Mouse (Mus musculus): ENCODE results near the gene Tex36. TPM values are rescaled to one million over a fixed set of nuclear protein-coding genes. Genes with fewer than 3 reads are reported as not detected.

Gene Tex36
- total RNA-seq (2021) = not detected
- long read RNA-seq, experiment 1 = 0 reads
- long read RNA-seq, experiment 2 = 0 reads

DNA sequence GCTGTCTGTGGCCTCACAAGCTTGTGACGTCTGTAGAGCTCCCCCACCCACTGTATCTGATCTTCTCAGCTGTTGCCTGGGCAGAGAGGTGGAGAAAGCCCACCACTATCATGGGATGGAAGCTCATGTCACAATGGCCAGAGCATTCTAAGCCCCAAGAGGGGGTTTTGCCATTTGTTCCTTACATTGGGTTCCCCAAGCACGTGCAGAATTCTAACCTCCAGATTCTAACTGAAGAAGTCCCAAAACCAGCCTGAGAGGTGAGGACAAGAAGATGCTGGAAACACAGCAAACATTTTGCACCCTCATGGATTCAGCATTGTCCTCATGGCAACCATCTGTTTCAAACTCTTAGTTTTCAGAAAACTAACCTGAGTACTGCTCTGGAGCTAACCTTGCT lies at the start of gene Tex36:
Gene Tex36 (minus strand): TSS at position 101 of the 400 bp plus-strand sequence.
- DNase-seq = no peak

DNA sequence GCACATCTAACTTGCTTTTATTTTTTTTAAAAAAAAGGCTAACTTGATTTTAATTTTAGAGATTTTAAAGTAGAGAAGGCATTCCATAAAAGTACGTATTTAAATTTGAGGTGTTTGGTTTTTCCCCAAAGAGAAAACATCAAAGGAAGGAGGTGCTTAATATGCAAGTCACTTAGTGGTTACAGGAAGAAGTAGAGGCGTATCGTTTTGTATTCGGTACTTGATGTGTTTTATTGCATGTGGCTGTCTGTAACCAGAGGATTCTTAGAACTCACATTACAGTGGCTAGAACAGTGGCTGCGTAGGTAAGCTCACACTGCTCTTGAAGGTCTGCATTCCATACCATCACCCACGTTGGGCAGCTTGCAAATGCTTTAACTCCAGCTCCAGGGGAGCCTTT lies 43.8 kb upstream of the Tex36 start:
- no peak for DNase-seq

DNA sequence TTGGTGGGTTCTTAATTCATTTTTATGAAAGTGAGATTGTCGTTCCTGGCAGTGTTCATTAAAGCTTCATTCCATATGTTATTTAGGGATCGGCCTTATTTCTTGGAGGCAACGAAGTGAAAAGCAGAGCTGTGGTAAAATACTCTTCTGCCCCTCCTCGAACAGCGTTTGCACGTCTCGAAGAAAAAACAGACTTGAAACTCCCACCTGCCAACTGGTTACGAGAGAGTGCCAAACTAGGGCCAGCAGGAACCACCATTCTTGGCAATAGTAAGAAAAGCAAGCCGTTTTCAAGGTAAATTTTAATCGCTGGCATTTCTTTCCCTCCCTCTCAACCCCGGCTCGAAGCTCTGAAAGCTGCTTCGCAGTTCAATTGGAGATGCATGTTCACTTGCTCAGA lies 36.9 kb upstream of the Tex36 start:
- no peak for DNase-seq

DNA sequence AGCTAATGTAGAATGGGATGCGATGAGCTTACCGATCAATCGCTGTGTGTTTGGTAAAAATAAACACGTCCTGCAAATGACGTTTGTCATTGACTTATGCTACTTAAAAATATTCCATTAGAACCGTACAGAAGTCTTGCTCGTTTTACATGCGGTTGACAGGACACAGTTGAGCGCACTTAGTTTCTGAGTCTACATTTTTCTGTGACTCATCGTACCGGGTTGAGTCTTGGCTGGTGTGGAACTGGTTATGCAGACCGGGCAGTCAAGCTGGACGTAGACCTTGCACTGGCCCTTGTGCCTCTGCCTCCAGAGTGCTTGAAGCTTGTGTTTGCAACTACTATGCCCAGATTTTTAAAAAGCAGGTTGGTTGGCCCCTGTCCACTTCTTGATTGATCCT lies 36.3 kb upstream of the Tex36 start:
- DNase-seq = peak; percentile 16 to 33

DNA sequence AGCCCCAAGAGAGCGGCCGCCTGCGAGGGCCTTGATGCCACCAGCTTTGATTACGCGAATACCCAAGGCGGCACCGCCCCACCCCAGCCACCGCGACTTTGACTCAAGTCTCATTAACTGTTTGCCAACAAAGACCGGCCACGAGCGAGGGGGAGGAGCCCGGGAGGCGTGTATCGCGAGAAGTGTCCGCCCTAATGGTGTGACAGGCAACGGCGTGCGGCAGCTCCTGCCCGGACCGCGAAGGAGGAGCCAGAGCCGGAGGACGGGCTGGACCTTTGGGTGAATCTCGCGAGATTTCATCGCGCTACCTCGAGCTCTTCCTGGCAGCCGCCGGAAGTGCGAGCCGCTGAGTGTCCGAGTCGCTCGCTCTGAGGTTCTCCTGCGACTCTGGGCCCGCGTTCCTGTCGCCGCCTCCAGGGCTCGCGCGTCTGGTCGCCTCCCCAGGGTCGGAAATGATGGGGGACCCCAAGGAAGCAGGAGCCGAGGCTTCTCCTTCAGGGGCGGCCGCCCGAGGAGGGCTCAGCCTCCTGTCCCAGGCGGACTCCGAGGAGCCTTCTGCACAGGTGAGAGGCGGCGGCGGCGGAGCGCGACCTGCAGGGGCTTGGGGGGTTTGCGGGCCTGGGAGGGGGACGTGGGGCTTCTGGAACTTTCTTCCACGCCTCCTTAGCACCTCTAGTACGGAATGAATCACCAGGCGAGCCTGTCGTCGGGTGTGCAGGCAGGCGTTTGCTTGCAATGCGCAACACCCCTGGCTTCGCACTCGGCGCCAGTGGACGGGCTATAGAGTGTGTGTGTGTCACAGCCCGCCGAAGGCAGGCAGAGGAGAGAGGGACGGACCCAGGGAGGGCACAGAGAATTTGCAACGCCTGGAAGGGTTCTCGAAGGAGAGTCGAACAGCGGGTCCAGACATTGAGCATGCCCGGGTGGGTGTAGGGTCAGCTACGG lies 35.7 kb upstream of the Tex36 start, which contains the start of gene Edrf1:
Gene Edrf1 (plus strand): TSS at position 183 of the 945 bp plus-strand sequence.
- DNase-seq = peak; percentile 99

DNA sequence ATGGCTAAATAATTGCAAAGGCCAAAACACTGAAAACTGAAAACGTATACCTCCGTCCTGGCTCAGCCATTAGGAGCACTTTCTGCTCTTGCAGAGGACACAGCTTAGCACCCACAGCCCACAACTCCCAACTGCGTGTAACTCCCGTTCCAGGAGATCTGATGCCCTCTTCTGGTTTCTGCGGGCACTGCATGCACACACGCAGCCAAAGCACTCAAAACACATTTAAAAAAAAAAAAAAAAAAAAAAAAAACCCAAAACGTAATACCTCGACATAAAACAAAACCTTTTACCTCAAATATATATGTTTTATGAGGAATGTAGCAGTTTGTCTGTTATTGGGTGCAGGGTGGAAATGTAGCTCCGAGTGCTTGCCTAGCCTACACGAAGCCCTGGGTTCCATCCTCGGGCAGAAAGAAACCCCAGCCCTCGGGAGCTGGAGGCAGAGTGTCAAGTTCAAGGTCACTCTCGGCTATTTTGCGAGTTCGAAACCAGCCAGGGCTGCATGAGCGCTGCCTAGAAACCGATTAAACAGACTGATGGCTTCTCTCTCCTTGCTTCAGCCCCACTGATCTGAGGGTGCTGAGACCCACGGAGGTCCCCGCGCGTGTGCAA lies 34.9 kb upstream of the Tex36 start:
- DNase-seq = peak; percentile 88 to 91

DNA sequence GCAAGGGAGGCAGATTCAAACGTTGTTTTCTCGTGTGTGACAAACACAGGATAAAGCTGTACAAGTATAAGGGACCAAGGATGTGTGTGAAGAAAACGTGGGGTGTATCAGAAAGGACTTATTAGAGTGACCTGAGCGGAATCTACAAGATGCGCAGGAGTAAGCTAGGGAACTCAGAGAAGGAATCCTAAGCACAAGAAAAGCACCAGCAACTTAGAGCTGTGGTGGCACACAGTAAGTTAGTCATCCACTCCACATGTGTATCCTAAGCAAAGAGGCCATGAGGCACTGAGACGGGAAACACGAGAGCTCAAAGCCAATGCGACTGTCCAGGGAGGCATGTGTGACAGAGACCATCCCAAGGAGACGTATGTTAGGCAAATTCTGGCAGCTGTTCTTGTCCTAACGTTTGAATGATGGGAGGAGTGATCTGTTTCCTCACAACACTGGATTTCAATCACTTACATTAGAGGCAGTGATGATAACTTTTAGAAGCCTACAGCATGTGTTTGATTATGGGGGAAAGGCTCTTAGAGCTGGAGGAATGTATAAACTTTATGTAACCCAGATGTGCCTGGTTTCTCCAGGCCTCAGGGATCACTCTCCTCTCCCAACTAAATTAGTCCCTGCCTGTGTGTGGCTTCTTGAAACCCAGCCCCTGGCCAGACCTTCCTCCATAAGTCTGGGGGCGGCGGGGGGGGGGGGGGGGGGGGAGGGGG lies 33.1 kb upstream of the Tex36 start:
- no peak for DNase-seq

DNA sequence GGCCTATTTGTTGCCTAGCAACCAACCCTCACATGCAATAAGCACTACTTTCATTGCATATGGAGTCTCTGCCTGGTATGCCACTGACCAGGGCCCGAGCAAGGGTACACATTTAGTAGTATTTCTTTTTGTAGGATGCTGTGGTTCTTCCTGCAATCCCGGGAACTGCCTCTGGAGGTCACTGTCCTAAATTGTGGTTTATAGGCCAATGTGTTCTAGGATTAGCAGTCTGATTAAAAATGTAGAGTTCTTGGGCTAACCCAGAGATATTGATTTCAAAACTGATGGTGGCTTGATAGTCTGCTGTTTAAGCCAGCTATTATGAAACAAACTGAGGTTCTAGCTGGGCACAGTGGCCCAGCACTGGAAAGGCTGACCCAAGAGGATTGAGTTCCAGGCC lies 30.5 kb upstream of the Tex36 start:
- DNase-seq = peak; percentile 61 to 74

DNA sequence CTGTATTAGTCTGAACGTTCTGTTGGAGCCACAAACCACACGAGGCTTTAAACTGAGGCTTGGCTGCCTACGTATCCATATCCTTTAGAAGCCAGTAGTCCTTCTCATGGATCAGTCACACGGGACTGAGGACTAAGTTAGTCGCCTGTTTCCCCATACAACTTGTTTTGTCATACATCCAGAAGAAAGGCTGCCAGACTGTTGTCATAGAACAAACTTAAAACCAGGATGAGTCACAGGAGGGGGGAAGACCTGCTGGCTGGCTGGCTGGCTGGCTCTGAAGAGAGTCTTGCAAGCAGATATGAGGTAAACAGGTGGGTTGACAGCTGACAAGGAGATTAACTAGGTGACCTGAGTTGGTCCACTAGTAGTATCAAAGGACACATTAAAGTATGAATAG lies 28.9 kb upstream of the Tex36 start:
- DNase-seq = peak; percentile 37 to 49

DNA sequence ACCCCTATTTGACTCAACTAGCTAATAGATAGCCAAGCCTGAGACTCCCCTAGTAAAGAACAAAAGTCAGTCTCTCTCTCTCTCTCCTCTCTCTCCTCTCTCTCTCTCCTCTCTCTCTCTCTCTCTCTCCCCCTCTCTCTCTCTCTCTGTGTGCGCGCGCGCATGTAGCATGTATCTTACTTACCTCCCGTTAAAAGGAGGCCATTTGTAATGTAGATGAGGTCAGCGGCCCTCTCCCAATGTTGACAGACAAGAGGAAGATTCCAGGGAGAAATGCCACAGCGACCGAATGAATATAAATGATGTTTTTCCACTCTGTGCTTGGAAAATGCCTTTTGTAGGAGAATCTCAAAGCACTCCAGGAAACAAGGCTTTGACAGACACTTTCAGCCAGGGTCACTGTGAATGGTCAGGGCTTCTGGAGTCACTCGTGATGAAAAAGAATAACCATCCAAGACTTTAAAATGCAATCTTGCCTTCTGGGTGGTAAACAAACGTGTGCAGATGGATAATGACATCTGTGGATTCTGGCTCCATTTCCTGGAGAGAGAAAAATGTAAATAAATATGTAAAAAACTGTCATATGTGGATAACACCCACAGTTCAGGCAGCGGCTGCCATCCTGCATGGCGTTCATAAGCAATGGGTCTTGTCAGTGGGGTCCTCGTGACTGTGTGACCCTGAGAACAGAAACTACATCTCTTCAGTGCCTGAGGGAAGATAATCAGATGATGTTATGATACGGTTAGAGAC lies 25.4 kb upstream of the Tex36 start:
- DNase-seq = no peak

DNA sequence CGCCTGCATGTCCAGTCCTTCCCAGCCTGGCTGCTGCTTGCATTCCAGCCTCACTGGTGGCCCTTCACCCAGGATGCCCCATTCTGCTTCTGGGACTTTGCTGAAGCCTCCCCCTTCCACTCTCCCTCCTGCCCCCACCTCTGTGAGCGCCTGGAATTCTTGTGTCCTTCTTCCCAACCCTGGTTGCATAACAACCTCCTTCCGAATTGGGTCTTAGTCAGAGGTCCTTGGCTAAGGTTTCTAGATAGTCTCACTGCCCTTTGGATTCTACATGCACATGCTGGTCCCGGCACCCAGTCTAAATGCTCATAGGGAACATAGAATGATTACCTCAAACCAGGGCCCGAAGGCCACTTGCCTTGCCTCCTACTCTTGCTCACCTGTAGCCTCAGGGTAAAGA lies 21.3 kb upstream of the Tex36 start:
- peak; percentile 33 for DNase-seq

DNA sequence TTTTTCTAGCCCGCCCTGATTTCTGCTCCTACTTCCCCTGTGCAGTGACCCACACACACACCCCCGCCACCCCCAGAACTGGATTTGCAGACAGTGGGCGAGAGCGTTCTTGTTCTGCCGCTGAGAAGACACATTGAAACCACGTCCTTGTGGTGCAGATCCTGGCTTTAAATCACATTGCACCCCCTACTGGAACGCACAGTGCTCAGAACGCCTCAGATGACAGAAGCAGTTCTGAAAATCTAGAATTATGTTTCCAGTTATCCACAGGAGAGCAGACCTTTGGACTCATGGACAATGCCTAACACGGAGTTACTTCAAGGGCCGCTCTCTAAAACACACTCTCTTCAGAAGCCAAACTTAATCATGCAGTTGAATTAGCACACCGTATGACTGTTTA lies 18.8 kb upstream of the Tex36 start:
- DNase-seq = peak; percentile 26 to 31

DNA sequence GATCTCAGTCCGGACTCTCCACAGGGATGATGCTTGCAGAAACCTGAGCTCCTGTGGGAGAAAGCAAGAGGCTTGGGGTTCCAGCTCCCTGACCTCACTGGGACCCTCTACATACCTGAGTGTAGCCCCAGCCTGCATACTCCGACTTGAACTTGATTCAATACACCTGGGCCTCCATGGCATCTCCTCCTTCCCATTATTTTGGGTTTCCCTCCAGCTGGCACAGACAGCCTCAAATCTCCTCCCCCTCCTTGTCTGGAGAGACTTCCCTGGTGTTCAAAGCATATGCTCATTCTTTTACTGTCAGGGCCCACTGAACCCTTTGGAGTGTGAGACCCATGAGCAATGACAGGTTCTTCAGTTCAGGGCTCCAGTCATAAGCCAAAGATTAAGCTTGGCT lies 11.0 kb upstream of the Tex36 start:
- DNase-seq = no peak

DNA sequence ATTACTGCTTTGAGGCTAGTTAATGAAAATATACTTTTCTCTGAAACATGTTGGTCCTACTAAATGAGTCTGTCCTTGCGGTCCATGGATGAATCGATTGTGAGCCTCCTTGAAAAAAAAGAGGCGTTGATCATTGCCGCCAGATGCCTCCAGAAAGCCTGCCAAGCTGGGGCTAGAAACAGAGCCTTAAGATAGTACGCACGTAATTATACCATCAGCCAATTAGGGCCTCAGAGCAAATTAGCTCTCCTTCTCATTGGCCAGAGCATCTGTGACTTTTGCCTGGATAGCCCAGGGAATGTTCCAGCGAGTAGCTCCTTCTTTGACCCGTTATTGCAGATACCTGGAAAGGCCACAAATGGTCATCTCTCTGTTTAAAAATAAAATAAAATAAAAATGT lies 7.6 kb upstream of the Tex36 start:
- DNase-seq = no peak

DNA sequence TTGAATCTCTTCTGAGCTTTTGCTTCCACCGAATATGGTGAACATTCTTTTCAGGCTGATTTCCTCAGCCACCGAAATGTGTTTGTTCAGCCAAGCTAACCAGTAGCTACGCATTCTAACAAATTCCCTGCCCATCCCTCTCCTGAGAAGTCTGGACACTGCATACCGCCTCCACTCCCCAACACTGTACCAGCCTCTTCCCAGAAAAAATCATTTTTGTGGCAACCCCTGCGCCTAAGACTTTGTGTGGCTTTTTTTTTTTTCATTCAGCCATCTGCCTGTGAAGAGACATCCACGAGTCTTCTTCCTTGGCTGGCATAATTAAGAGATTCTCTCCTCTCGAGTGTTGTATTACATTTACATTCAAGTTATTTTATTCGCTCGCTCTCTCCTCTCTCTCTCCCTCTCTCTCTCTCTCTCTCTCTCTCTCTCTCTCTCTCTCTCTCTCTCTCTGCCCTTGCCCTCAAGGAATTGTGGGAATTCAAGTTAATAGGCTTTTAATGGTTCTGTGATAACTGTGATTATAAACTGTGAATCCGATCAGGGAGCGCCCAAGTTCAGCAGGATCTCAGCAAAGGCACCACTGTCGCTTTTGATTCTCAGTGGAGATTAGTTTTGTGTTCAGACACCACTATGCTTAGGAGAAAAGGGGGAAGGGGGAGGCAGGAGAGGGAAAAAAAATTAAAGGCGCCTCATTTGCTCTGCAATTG lies 6.8 kb upstream of the Tex36 start:
- no peak for DNase-seq

DNA sequence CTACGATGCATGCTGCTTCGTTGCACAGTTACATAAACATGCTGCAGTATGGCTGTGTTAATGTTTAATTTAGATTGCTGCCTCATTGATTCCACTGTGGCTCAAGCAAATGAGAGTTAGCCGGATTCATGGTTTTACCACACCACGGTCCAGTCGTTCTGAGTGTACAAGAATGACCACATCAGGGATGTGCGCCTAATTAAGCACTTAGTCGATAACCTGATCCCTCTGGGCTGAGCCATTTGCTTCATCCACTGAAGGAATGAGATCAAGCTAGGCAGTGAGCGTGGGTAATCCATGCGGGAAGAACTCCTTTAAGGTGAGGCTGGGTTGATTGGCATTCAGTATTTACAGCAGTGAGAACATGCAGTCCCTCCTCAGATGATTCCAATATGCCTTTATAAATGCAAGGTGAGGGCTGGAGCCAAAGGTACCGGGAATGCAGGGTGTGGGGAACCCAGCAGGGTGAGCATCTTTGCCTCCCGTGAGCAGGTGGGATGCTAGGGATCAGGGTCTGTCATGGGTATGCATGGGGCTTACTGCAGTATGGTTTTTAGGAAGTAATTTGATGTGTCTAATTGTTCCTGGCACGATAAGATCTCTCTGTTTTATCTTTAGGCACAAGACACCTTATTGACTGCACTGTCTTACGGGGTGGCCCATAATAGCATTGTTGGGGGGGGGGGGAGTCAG lies 6.1 kb upstream of the Tex36 start:
- no peak for DNase-seq

DNA sequence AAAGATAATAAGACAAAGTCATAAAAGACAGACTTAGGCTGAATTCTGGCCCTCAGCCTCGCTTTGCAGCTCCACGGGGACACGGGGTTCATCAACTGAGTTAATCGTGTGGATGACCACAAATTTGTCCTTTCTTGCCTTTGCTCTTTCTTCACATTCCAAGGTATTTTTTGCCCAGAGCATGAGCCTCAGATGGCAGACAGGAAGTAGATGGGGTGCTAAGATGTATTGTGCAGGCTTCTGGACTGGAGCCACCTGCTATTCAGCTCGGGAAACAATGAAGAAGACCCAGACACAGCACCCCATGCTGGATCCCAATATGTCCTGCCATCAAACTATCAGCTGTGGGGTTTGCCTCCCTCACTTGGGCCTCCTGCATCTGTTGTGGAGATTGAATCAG lies 5.4 kb upstream of the Tex36 start:
- DNase-seq = no peak

DNA sequence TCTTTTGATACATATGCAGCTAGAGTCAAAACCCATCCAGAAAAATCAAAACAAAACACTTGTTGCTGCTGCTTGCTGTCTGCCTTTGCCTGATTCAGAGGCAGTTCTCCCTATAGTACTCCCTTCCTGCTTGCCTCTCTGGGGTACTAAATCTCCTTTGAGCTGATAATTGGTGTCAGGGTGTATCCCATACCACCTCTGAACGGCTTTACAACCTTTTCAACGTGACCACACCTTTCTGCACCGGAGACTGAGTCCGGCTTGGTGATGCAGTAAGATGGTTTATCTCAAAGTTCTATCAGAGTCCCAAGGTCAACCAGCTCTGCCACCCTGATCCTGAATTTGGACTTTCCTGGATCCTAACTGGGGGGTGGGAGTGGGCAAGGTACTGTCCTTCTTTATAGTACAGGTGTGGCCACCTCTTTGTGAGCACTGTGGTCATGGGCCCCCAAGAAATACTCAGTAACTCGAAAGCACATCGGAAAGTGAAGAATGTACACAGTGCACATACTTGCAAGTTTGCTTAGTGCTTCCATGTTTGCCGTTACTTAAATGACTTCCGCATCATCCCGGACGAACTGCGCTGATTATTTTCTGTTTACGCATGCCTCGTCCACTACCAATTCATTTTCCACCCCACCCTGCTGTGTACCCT lies 2.6 kb upstream of the Tex36 start:
- DNase-seq = no peak

DNA sequence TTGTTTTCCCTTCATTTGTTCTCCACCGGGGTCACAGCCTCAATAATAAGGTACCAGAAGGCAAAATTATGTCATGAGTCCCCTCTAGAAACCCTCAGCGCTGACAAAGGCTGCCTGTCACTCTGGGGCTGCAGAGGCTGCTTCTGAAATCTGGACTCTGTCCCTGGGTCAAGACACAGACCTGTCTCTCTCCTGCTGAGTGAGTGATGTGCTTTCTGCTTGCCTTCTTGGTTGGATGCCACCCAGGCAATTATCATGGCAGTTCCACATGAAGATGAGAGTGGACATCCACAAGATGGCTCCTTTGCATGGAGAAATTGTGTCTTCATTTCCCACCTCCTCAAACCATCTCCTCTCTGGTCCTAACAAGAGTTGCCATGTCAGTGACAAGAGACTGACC lies 1.2 kb upstream of the Tex36 start:
- no peak for DNase-seq

DNA sequence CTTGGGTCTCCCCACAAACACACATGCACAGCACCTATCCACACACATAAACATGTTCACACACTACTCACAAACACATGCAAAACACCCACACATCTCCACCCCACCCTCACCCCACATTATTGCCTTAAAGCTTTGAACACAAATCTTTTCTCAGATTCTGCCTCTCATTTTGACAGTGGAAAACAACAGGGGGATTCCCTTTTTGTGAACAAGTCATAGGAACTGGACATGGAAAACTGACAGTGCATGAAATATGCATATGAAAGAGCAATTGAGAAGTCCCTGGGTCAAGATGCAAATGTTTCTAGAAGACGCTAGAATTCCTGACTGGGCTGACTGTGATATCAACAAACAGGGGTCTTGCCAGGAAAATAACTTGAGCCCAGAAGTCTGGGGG lies 1.4 kb downstream of the Tex36 start:
- no peak for DNase-seq

All from adrenal gland, postnatal 36 days (tissue).